Mouse (Mus musculus) ES-E14 (cell line): ENCODE data around the gene Letm1.

ENCODE experiments used
- HCFC1 ChIP-seq: IDR thresholded peaks from 2 replicates; pipeline ENCODE4 v1.6.1; 2012; ENCODE audit warnings: low read length, inconsistent platforms, borderline replicate concordance; ENCODE audit not compliant: insufficient read depth
- ZC3H11A ChIP-seq: IDR thresholded peaks from 2 replicates; pipeline ENCODE4 v1.6.1; 2012; ENCODE audit warnings: low read depth, mild to moderate bottlenecking, inconsistent platforms, low read length, borderline replicate concordance
- ZNF384 ChIP-seq: IDR thresholded peaks from 2 replicates; pipeline ENCODE4 v1.6.1; 2012; ENCODE audit warnings: low read depth, low read length, inconsistent platforms

GRCm38 (mm10) chr5:33720852-33721490 lies 61.6 kb downstream of the Letm1 start:
- no peak for TF ChIP-seq ZC3H11A
- no peak for TF ChIP-seq HCFC1
- TF ChIP-seq ZNF384, result no peak
